Mouse (Mus musculus): ENCODE measurements at regions not wholly inside any gene's neighbourhood (a gene's known extent, or its start where the extent isn't known, plus 50 kb on each side); places are given as distances from the start of the nearest gene placed in this dataset.
A peak's percentile ranks its signal among the peaks of the same experiment; 100 is the strongest.

GRCm38 (mm10) chr5:119388841-119389240 lies 281.6 kb upstream of the Tbx3 start:
- Histone ChIP-seq H3K27ac (no peak overlapping the region), H3K4me3 (no peak overlapping the region)
- no peak for TF ChIP-seq CTCF (conservative IDR thresholded peaks at IDR 0.05)
- DNase-seq (ENCODE audit: low spot score in 2 of 2): no peak

- Histone ChIP-seq H3K27ac (no peak overlapping the region), H3K4me3 (no peak overlapping the region)
- no peak for DNase-seq (ENCODE audit: low spot score in 2 of 2)
- no peak for TF ChIP-seq CTCF (conservative IDR thresholded peaks at IDR 0.05)
Measured at GRCm38 (mm10) chr5:119389384-119389783, 281.1 kb upstream of the Tbx3 start.

GRCm38 (mm10) chr5:119389857-119390256 lies 280.6 kb upstream of the Tbx3 start:
- no peak overlapping the region for H3K27ac ChIP-seq
- no peak overlapping the region for H3K4me3 ChIP-seq
- no peak for DNase-seq (ENCODE audit: low spot score in 2 of 2)
- no peak for TF ChIP-seq CTCF (conservative IDR thresholded peaks at IDR 0.05)

GRCm38 (mm10) chr5:119398475-119398874 lies 272.0 kb upstream of the Tbx3 start:
- TF ChIP-seq CTCF (conservative IDR thresholded peaks at IDR 0.05): no peak
- no peak overlapping the region for H3K27ac ChIP-seq
- peak; percentile 30 to 42 for DNase-seq (ENCODE audit: low spot score in 2 of 2)
- no peak overlapping the region for H3K4me3 ChIP-seq

- no peak for DNase-seq (ENCODE audit: low spot score in 2 of 2)
- no peak overlapping the region for H3K27ac ChIP-seq
- TF ChIP-seq CTCF (conservative IDR thresholded peaks at IDR 0.05): no peak
- H3K4me3 ChIP-seq: no peak overlapping the region
Measured at GRCm38 (mm10) chr5:119400223-119400935, 270.1 kb upstream of the Tbx3 start.

- Histone ChIP-seq H3K27ac (no peak overlapping the region), H3K4me3 (no peak overlapping the region)
- DNase-seq (ENCODE audit: low spot score in 2 of 2): peak; percentile 35 to 72
- no peak for TF ChIP-seq CTCF (conservative IDR thresholded peaks at IDR 0.05)
Measured at GRCm38 (mm10) chr5:119401915-119402314, 268.6 kb upstream of the Tbx3 start.

- DNase-seq (ENCODE audit: low spot score in 2 of 2): no peak
- TF ChIP-seq CTCF (conservative IDR thresholded peaks at IDR 0.05): no peak
- Histone ChIP-seq H3K27ac (no peak overlapping the region), H3K4me3 (no peak overlapping the region)
Measured at GRCm38 (mm10) chr5:119402651-119403050, 267.8 kb upstream of the Tbx3 start.

GRCm38 (mm10) chr5:119410966-119411365 lies 259.5 kb upstream of the Tbx3 start:
- no peak for DNase-seq (ENCODE audit: low spot score in 2 of 2)
- H3K27ac ChIP-seq: no peak overlapping the region
- no peak overlapping the region for H3K4me3 ChIP-seq
- TF ChIP-seq CTCF (conservative IDR thresholded peaks at IDR 0.05): no peak

- H3K27ac ChIP-seq: no peak overlapping the region
- TF ChIP-seq CTCF (conservative IDR thresholded peaks at IDR 0.05): no peak
Measured at GRCm38 (mm10) chr5:119415835-119416234, 254.6 kb upstream of the Tbx3 start.

GRCm38 (mm10) chr5:119418486-119418885 lies 252.0 kb upstream of the Tbx3 start:
- Histone ChIP-seq H3K4me3 (no peak overlapping the region), H3K27ac (no peak overlapping the region)
- DNase-seq (ENCODE audit: low spot score in 2 of 2): no peak
- no peak for TF ChIP-seq CTCF (conservative IDR thresholded peaks at IDR 0.05)

More at GRCm38 (mm10) chr5:119415835-119416234, 254.6 kb upstream of the Tbx3 start:
- DNase-seq (ENCODE audit: low spot score in 2 of 2): no peak
- no peak overlapping the region for H3K4me3 ChIP-seq

GRCm38 (mm10) chr5:119427511-119428019 lies 242.9 kb upstream of the Tbx3 start:
- Histone ChIP-seq H3K27ac (no peak overlapping the region), H3K4me3 (no peak overlapping the region)
- no peak for DNase-seq (ENCODE audit: low spot score in 2 of 2)
- TF ChIP-seq CTCF (conservative IDR thresholded peaks at IDR 0.05): no peak

GRCm38 (mm10) chr5:119431271-119431756 lies 239.2 kb upstream of the Tbx3 start:
- H3K4me3 ChIP-seq: no peak overlapping the region
- no peak overlapping the region for H3K27ac ChIP-seq
- no peak for TF ChIP-seq CTCF (conservative IDR thresholded peaks at IDR 0.05)
- no peak for DNase-seq (ENCODE audit: low spot score in 2 of 2)

- Histone ChIP-seq H3K4me3 (no peak overlapping the region), H3K27ac (no peak overlapping the region)
- no peak for DNase-seq (ENCODE audit: low spot score in 2 of 2)
- no peak for TF ChIP-seq CTCF (conservative IDR thresholded peaks at IDR 0.05)
Measured at GRCm38 (mm10) chr5:119434572-119434971, 235.9 kb upstream of the Tbx3 start.

GRCm38 (mm10) chr5:119448494-119448893 lies 222.0 kb upstream of the Tbx3 start:
- DNase-seq (ENCODE audit: low spot score in 2 of 2): no peak

More at GRCm38 (mm10) chr5:119448494-119448893, 222.0 kb upstream of the Tbx3 start:
- Histone ChIP-seq H3K4me3 (no peak overlapping the region), H3K27ac (no peak overlapping the region; the same call in 1 of the 2 replicates)
- no peak for TF ChIP-seq CTCF (conservative IDR thresholded peaks at IDR 0.05)

Measured in layer of hippocampus, adult 2 months (tissue).